Mouse (Mus musculus): ENCODE data around the gene Bap1. TPM values are rescaled to one million over a fixed set of nuclear protein-coding genes. Genes with fewer than 3 reads are reported as not detected.

The Bap1 gene
- polyA plus RNA-seq, 1 experiment = 57.0 TPM

Other genes starting within 250 kb of the Bap1 start
- 291 and 352 TPM in 2 replicates for gene Spcs1, start 249.8 kb upstream of the Bap1 start, polyA plus RNA-seq (2012; rRNA removed)
- 12.2 and 16.9 TPM in 2 replicates for gene Pbrm1, start 232.3 kb upstream of the Bap1 start, polyA plus RNA-seq (2012; rRNA removed)
- 20.3 and 23.2 TPM in 2 replicates for gene Gnl3, start 232.3 kb upstream of the Bap1 start, polyA plus RNA-seq (2012; rRNA removed)
- gene Smim4, start 122.5 kb upstream of the Bap1 start, polyA plus RNA-seq (2012; rRNA removed) = 43.9 and 61.7 TPM in 2 replicates
- 58.8 and 67.0 TPM in 2 replicates for gene Nt5dc2, start 120.4 kb upstream of the Bap1 start, polyA plus RNA-seq (2012; rRNA removed)
- 74.0 and 97.3 TPM in 2 replicates for gene Stab1, start 82.8 kb upstream of the Bap1 start, polyA plus RNA-seq (2012; rRNA removed)
- gene Tnnc1, start 43.1 kb upstream of the Bap1 start, polyA plus RNA-seq (2012; rRNA removed) = 0.25 and 1.0 TPM in 2 replicates
- 323 and 342 TPM in 2 replicates for gene Nisch, start 34.5 kb upstream of the Bap1 start, polyA plus RNA-seq (2012; rRNA removed)
- gene Sema3g, start 33.6 kb upstream of the Bap1 start, polyA plus RNA-seq (2012; rRNA removed) = 11.8 and 13.5 TPM in 2 replicates
- 9.9 and 13.5 TPM in 2 replicates for gene Phf7, start 133 bp upstream of the Bap1 start, polyA plus RNA-seq (2012; rRNA removed)
- gene Dnah1, start 72.4 kb downstream of the Bap1 start, polyA plus RNA-seq (2012; rRNA removed) = 1.7 and 2.4 TPM in 2 replicates
- gene Capn7, start 85.2 kb downstream of the Bap1 start, polyA plus RNA-seq (2012; rRNA removed) = 20.7 and 21.6 TPM in 2 replicates
- 25.2 and 29.3 TPM in 2 replicates for gene Sh3bp5, start 184.6 kb downstream of the Bap1 start, polyA plus RNA-seq (2012; rRNA removed)
- gene Eaf1, start 242.9 kb downstream of the Bap1 start, polyA plus RNA-seq (2012; rRNA removed) = 30.8 and 35.4 TPM in 2 replicates
- gene Mettl6, start 243.6 kb downstream of the Bap1 start, polyA plus RNA-seq (2012; rRNA removed) = 8.5 and 9.3 TPM in 2 replicates

Measured in gonadal fat pad, adult 2 months (tissue).